ENCODE assay signal across 24 mouse cellular contexts in the genomic region with DNA sequence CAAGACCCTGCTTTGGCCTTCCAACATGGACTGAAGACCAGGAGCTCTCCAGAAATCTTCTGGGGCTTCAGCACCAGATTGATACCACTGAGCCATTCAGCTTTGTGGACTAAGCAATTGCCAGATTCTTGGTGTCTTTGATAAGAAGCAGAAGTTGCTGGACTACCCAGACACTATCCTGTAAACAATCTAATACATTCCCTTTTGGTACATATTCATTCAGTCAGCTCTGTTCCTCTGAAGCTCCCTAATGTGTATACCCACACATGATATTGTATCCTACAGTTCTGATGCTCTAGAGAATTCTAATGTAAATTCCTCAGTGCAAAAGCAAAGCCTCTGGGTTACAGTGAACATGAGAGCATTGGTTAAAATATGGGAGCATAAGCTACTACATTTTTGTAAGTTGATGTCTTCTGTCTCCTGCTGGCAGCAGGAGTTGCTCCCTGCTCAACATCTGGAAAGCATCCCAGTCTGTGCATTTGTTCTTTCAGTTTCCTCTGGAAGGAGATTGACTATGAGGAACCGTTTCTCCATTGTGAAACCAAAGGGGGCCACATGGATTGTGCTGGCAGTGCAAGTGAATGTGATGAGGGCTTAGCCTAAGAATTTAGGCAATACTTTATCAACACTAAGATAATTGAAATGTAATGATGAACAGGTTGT.
DNase-seq lines count a peak whose midpoint lies in the region; ATAC-seq and TF ChIP-seq lines count a peak whose summit lies in the region.
"Had no signal": no experiment of that assay in that cellular context is flagged by ENCODE, and none has a peak within 500 bp of the region (broad histone marks: within the 10 kb centered on the region; RNA-seq: fewer than 3 reads in every experiment).

No protein-coding gene starts in this region.

- H3K27me3 ChIP-seq in embryonic facial prominence, embryonic 14.5 days (replicated peaks; ENCODE audit: control insufficient read depth, insufficient read depth, low read length): 0 out of 2 replicates have a peak, but pooled peaks cover 3% of the 10 kb centered on the region
- peaks cover 19% of the 10 kb centered on the region for H3K27me3 ChIP-seq in embryonic facial prominence, embryonic 10.5 days (replicated peaks; ENCODE audit: low read depth, poor library complexity, severe bottlenecking)
- H3K27me3 ChIP-seq in lung, embryonic 15.5 days: no peaks in the 10 kb centered on the region
- no peaks in the 10 kb centered on the region for H3K27me3 ChIP-seq in lung, postnatal 0 days (replicated peaks; ENCODE audit: insufficient read depth, low read length)
- H3K27me3 ChIP-seq: CH12.LX; forebrain, embryonic 13.5 days; forebrain, embryonic 15.5 days; Patski had no signal

- TF ChIP-seq POLR2A in lung, adult 2 months (IDR thresholded peaks at IDR 0.05; ENCODE audit: borderline replicate concordance, extremely low read depth, low read depth, low read length): no peak

- no peak overlapping the region for H3K9ac ChIP-seq in embryonic facial prominence, embryonic 14.5 days (ENCODE audit: low read depth, low read length)
- H3K9ac ChIP-seq in lung, embryonic 15.5 days: no peak overlapping the region
- H3K9ac ChIP-seq in lung, postnatal 0 days (replicated peaks; ENCODE audit: low read depth): no peak overlapping the region
- H3K9ac ChIP-seq: embryonic facial prominence, embryonic 13.5 days; forebrain, embryonic 13.5 days; forebrain, embryonic 15.5 days had no signal

- TF ChIP-seq CTCF in lung, postnatal 0 days (IDR thresholded peaks at IDR 0.05): peak; percentile 9; the same call in 1 of the 2 replicates
- TF ChIP-seq CTCF in lung, adult 2 months (IDR thresholded peaks at IDR 0.05; ENCODE audit: insufficient read depth, low read length): no peak

- H3K36me3 ChIP-seq in embryonic facial prominence, embryonic 14.5 days (ENCODE audit: control insufficient read depth, insufficient read depth, low read length): no peaks in the 10 kb centered on the region
- no peaks in the 10 kb centered on the region for H3K36me3 ChIP-seq in embryonic facial prominence, embryonic 10.5 days (replicated peaks)
- H3K36me3 ChIP-seq in lung, embryonic 15.5 days: no peaks in the 10 kb centered on the region
- no peaks in the 10 kb centered on the region for H3K36me3 ChIP-seq in lung, postnatal 0 days (ENCODE audit: insufficient read depth, low read length)
- H3K36me3 ChIP-seq: embryonic facial prominence, embryonic 13.5 days; forebrain, embryonic 15.5 days; G1E had no signal

- TF ChIP-seq EP300 in lung, postnatal 0 days (IDR thresholded peaks at IDR 0.05): no peak

- DNase-seq in embryonic facial prominence, embryonic 14.5 days (ENCODE audit: low spot score): peak; percentile 6
- no peak for DNase-seq in embryonic facial prominence, embryonic 10.5 days (ENCODE audit: low spot score)
- no peak for DNase-seq in lung, postnatal 25 days (ENCODE audit: low spot score)
- peak; percentile 45 for DNase-seq in lung, postnatal 0 days (ENCODE audit: low spot score)
- no peak for DNase-seq in lung, adult 2 months
- DNase-seq in lung, postnatal 10 days: peak; percentile 16
- DNase-seq: adrenal gland, adult 8-10 months; adrenal gland, postnatal 14 days; adrenal gland, postnatal 36 days; B cell, adult 2 months; cerebellum, adult 11-12 months; cerebellum, adult 2 months; cerebellum, adult 9-10 months; cerebellum, postnatal 10 days; cerebellum, postnatal 25 days had no signal

- WGBS in embryonic facial prominence, embryonic 14.5 days: 36% methylated on average over 1 of the region's 1 CpGs
- WGBS in embryonic facial prominence, embryonic 10.5 days: 75% methylated on average over 1 of the region's 1 CpGs
- 37% methylated on average over 1 of the region's 1 CpGs for WGBS in lung, embryonic 15.5 days
- WGBS in lung, postnatal 0 days: 47% methylated on average over 1 of the region's 1 CpGs
- WGBS in lung, adult 2 months: 38% methylated on average over 1 of the region's 1 CpGs

- no peak for ATAC-seq in embryonic facial prominence, embryonic 14.5 days (ENCODE audit: low read depth)
- peak; percentile 72; the same call in 1 of the 2 replicates for ATAC-seq in lung, embryonic 15.5 days (ENCODE audit: borderline replicate concordance, extremely low read depth, low FRiP score, low TSS enrichment)
- ATAC-seq in lung, postnatal 0 days: peak; percentile 38; the same call in 1 of the 2 replicates
- ATAC-seq: activated CD4-positive, CD25-positive, alpha-beta regulatory T cell, adult 4 months; CD4-positive, CD25-positive, alpha-beta regulatory T cell, adult 4 months; forebrain, embryonic 13.5 days; forebrain, embryonic 15.5 days; Patski had no signal

- H3K4me1 ChIP-seq in embryonic facial prominence, embryonic 14.5 days (ENCODE audit: control insufficient read depth, insufficient read depth, low read length): no peaks in the 10 kb centered on the region
- H3K4me1 ChIP-seq in embryonic facial prominence, embryonic 10.5 days: no peaks in the 10 kb centered on the region
- no peaks in the 10 kb centered on the region for H3K4me1 ChIP-seq in lung, embryonic 15.5 days
- H3K4me1 ChIP-seq in lung, postnatal 0 days (ENCODE audit: insufficient read depth, low read depth, low read length): no peaks in the 10 kb centered on the region
- no peaks in the 10 kb centered on the region for H3K4me1 ChIP-seq in lung, adult 2 months (ENCODE audit: control insufficient read depth, insufficient read depth, low read length)
- H3K4me1 ChIP-seq: embryonic facial prominence, embryonic 13.5 days; forebrain, embryonic 13.5 days; forebrain, embryonic 15.5 days had no signal

- no peak overlapping the region for H3K4me3 ChIP-seq in embryonic facial prominence, embryonic 14.5 days (ENCODE audit: low read depth, low read length)
- no peak overlapping the region for H3K4me3 ChIP-seq in embryonic facial prominence, embryonic 10.5 days
- H3K4me3 ChIP-seq in lung, embryonic 15.5 days: no peak overlapping the region
- H3K4me3 ChIP-seq in lung, postnatal 0 days (ENCODE audit: low read depth, low read length): no peak overlapping the region
- H3K4me3 ChIP-seq in lung, adult 2 months (replicated peaks; ENCODE audit: extremely low read depth, low read depth, low read length): no peak overlapping the region
- H3K4me3 ChIP-seq: embryonic facial prominence, embryonic 13.5 days; forebrain, embryonic 13.5 days; forebrain, embryonic 15.5 days had no signal

- H3K9me3 ChIP-seq in embryonic facial prominence, embryonic 14.5 days (ENCODE audit: control insufficient read depth, low read length): no peaks in the 10 kb centered on the region
- no peaks in the 10 kb centered on the region for H3K9me3 ChIP-seq in embryonic facial prominence, embryonic 10.5 days
- no peaks in the 10 kb centered on the region for H3K9me3 ChIP-seq in lung, embryonic 15.5 days
- no peaks in the 10 kb centered on the region for H3K9me3 ChIP-seq in lung, postnatal 0 days (ENCODE audit: low read length)
- H3K9me3 ChIP-seq: forebrain, embryonic 15.5 days; G1E had no signal

- no peak overlapping the region for H3K4me2 ChIP-seq in embryonic facial prominence, embryonic 14.5 days (ENCODE audit: low read depth, low read length)
- no peak overlapping the region for H3K4me2 ChIP-seq in lung, embryonic 15.5 days
- no peak overlapping the region for H3K4me2 ChIP-seq in lung, postnatal 0 days (replicated peaks; ENCODE audit: low read depth, low read length)
- H3K4me2 ChIP-seq: embryonic facial prominence, embryonic 13.5 days; forebrain, embryonic 13.5 days; forebrain, embryonic 15.5 days had no signal

- no peak overlapping the region for H3K27ac ChIP-seq in embryonic facial prominence, embryonic 14.5 days (replicated peaks; ENCODE audit: low read depth, low read length)
- H3K27ac ChIP-seq in embryonic facial prominence, embryonic 10.5 days (replicated peaks): no peak overlapping the region
- peak overlapping the region; percentile 29; the same call in 1 of the 2 replicates for H3K27ac ChIP-seq in lung, embryonic 15.5 days
- H3K27ac ChIP-seq in lung, postnatal 0 days (ENCODE audit: low read length): no peak overlapping the region
- H3K27ac ChIP-seq: embryonic facial prominence, embryonic 13.5 days; forebrain, embryonic 13.5 days; forebrain, embryonic 15.5 days had no signal

Comparison
In these comparisons a context has a peak if more than half of its experiments do, and no peak if none do; other contexts are left out.
1. DNase-seq: peak in embryonic facial prominence, embryonic 14.5 days (single experiment), lung, postnatal 0 days (single experiment) and lung, postnatal 10 days (single experiment); none in embryonic facial prominence, embryonic 10.5 days (single experiment), lung, postnatal 25 days (single experiment) and lung, adult 2 months (single experiment).